Mouse (Mus musculus): ENCODE results near the gene 1110059G10Rik. TPM values are rescaled to one million over a fixed set of nuclear protein-coding genes. Genes with fewer than 3 reads are reported as not detected.

Gene 1110059G10Rik
- polyA plus RNA-seq (2016; fragmentation: Nextera tagmentation; extraction: Ambion mirVana), result 30.0 and 31.0 TPM in 2 replicates

GRCm38 (mm10) chr9:122950643-122951475, at the start of gene 1110059G10Rik, which contains the start of gene Kif15:
Gene 1110059G10Rik (minus strand): TSS chr9:122951000.
Gene Kif15 (plus strand): TSS chr9:122951046.
- peak within 1 kb of the TSS; percentile 60 for H3K27ac ChIP-seq
- no peaks in the 10 kb centered on the region for H3K27me3 ChIP-seq
- H3K9me3 ChIP-seq (replicated peaks), result no peaks in the 10 kb centered on the region
- H3K9ac ChIP-seq, result peak within 1 kb of the TSS; percentile 79
- ATAC-seq (ENCODE audit: low FRiP score), result peak; percentile 97
- H3K36me3 ChIP-seq, result peaks cover 8% of the 10 kb centered on the region
- H3K4me1 ChIP-seq, result peaks cover 12% of the 10 kb centered on the region; the same call in 1 of the 2 replicates
- peak within 1 kb of the TSS; percentile 90 for H3K4me2 ChIP-seq (replicated peaks)
- H3K4me3 ChIP-seq, result peak within 1 kb of the TSS; percentile 87
- under 1% methylated on average over 64 of the region's 64 CpGs for WGBS

- H3K36me3 ChIP-seq, result peaks cover 44% of the 10 kb centered on the region
These were observed 48.4 kb upstream of the 1110059G10Rik start for GRCm38 (mm10) chr9:122999193-122999586.

GRCm38 (mm10) chr9:122998406-122999192, 47.8 kb upstream of the 1110059G10Rik start:
- H3K27ac ChIP-seq, result no peak overlapping the region
- H3K4me1 ChIP-seq, result no peaks in the 10 kb centered on the region
- no peaks in the 10 kb centered on the region for H3K27me3 ChIP-seq
- H3K4me2 ChIP-seq (replicated peaks), result no peak overlapping the region
- H3K9me3 ChIP-seq (replicated peaks), result no peaks in the 10 kb centered on the region
- H3K9ac ChIP-seq, result no peak overlapping the region
- H3K36me3 ChIP-seq, result peaks cover 40% of the 10 kb centered on the region
- WGBS, result 95% methylated on average over 10 of the region's 10 CpGs
- H3K4me3 ChIP-seq, result no peak overlapping the region
- ATAC-seq (ENCODE audit: low FRiP score), result no peak

More at GRCm38 (mm10) chr9:122999193-122999586, 48.4 kb upstream of the 1110059G10Rik start:
- Histone ChIP-seq H3K4me1 (no peaks in the 10 kb centered on the region), H3K27me3 (no peaks in the 10 kb centered on the region), H3K9me3 (replicated peaks) (no peaks in the 10 kb centered on the region), H3K27ac (no peak overlapping the region), H3K4me2 (replicated peaks) (no peak overlapping the region), H3K4me3 (no peak overlapping the region), H3K9ac (no peak overlapping the region)
- 96% methylated on average over 4 of the region's 4 CpGs for WGBS
- no peak for ATAC-seq (ENCODE audit: low FRiP score)

- no peaks in the 10 kb centered on the region for H3K9me3 ChIP-seq (replicated peaks)
- H3K9ac ChIP-seq, result no peak overlapping the region
- no peak for ATAC-seq (ENCODE audit: low FRiP score)
- peaks cover 76% of the 10 kb centered on the region for H3K36me3 ChIP-seq
- H3K4me1 ChIP-seq, result peaks cover under 1% of the 10 kb centered on the region
- WGBS, result 97% methylated on average over 3 of the region's 3 CpGs
- H3K4me2 ChIP-seq (replicated peaks), result no peak overlapping the region
- no peaks in the 10 kb centered on the region for H3K27me3 ChIP-seq
- no peak overlapping the region for H3K4me3 ChIP-seq
- no peak overlapping the region for H3K27ac ChIP-seq
These were observed 21.9 kb downstream of the 1110059G10Rik start for GRCm38 (mm10) chr9:122928915-122929314.

GRCm38 (mm10) chr9:122922936-122923381, 27.8 kb downstream of the 1110059G10Rik start, which contains the start of gene Zfp105:
Gene Zfp105 (plus strand): TSS chr9:122923072.
- peak; percentile 98 for ATAC-seq (ENCODE audit: low FRiP score)
- H3K27me3 ChIP-seq, result peaks cover 7% of the 10 kb centered on the region; the same call in 1 of the 2 replicates
- H3K4me3 ChIP-seq, result peak within 1 kb of the TSS; percentile 87
- peaks cover 33% of the 10 kb centered on the region for H3K36me3 ChIP-seq
- WGBS, result under 1% methylated on average over 43 of the region's 43 CpGs
- no peaks in the 10 kb centered on the region for H3K9me3 ChIP-seq (replicated peaks)
- peak within 1 kb of the TSS; percentile 63 for H3K4me2 ChIP-seq (replicated peaks)
- H3K27ac ChIP-seq, result peak within 1 kb of the TSS; percentile 88
- peak within 1 kb of the TSS; percentile 92 for H3K9ac ChIP-seq
- peaks cover 5% of the 10 kb centered on the region for H3K4me1 ChIP-seq

- Histone ChIP-seq H3K9ac (peak overlapping the region; percentile 92), H3K27ac (no peak overlapping the region), H3K4me1 (peaks cover 5% of the 10 kb centered on the region), H3K9me3 (replicated peaks) (no peaks in the 10 kb centered on the region), H3K4me2 (replicated peaks) (peak overlapping the region; percentile 63), H3K36me3 (peaks cover 28% of the 10 kb centered on the region), H3K4me3 (peak overlapping the region; percentile 87), H3K27me3 (peaks cover 7% of the 10 kb centered on the region; the same call in 1 of the 2 replicates)
- WGBS, result 19% methylated on average over 3 of the region's 3 CpGs
- ATAC-seq (ENCODE audit: low FRiP score), result peak; percentile 70; the same call in 1 of the 2 replicates
These were observed 28.4 kb downstream of the 1110059G10Rik start for GRCm38 (mm10) chr9:122922436-122922835.

GRCm38 (mm10) chr9:122902717-122903535, 47.9 kb downstream of the 1110059G10Rik start:
- H3K27ac ChIP-seq, result peak overlapping the region; percentile 78
- H3K4me2 ChIP-seq (replicated peaks), result peak overlapping the region; percentile 70
- H3K4me3 ChIP-seq, result peak overlapping the region; percentile 54
- H3K4me1 ChIP-seq, result peaks cover 7% of the 10 kb centered on the region
- H3K9ac ChIP-seq, result peak overlapping the region; percentile 73
- no peaks in the 10 kb centered on the region for H3K9me3 ChIP-seq (replicated peaks)
- H3K27me3 ChIP-seq, result no peaks in the 10 kb centered on the region
- ATAC-seq (ENCODE audit: low FRiP score), result peak; percentile 99
- peaks cover 15% of the 10 kb centered on the region for H3K36me3 ChIP-seq
- 14% methylated on average over 32 of the region's 32 CpGs for WGBS

- ATAC-seq (ENCODE audit: low FRiP score), result no peak
These were observed 49.8 kb downstream of the 1110059G10Rik start for GRCm38 (mm10) chr9:122901047-122901446.

More at GRCm38 (mm10) chr9:122901047-122901446, 49.8 kb downstream of the 1110059G10Rik start:
- H3K4me3 ChIP-seq, result no peak overlapping the region
- 92% methylated on average over 2 of the region's 2 CpGs for WGBS
- no peak overlapping the region for H3K27ac ChIP-seq
- H3K4me1 ChIP-seq, result peaks cover 7% of the 10 kb centered on the region
- H3K9ac ChIP-seq, result no peak overlapping the region
- H3K27me3 ChIP-seq, result no peaks in the 10 kb centered on the region
- H3K9me3 ChIP-seq (replicated peaks), result 0 out of 2 replicates have a peak, but pooled peaks cover 4% of the 10 kb centered on the region
- no peak overlapping the region for H3K4me2 ChIP-seq (replicated peaks)
- H3K36me3 ChIP-seq, result peaks cover 14% of the 10 kb centered on the region

Other genes with a start within 250 kb of the 1110059G10Rik start
- gene Topaz1, start 203.7 kb downstream of the 1110059G10Rik start, polyA plus RNA-seq (2016; fragmentation: Nextera tagmentation; extraction: Ambion mirVana), result not detected in 2 replicates
- gene Tcaim, start 145.5 kb downstream of the 1110059G10Rik start, polyA plus RNA-seq (2016; fragmentation: Nextera tagmentation; extraction: Ambion mirVana), result 8.1 and 9.3 TPM in 2 replicates
- 1.1 TPM in 2 replicates for gene Gm35549, start 107.0 kb downstream of the 1110059G10Rik start, polyA plus RNA-seq (2016; fragmentation: Nextera tagmentation; extraction: Ambion mirVana)
- 115 and 120 TPM in 2 replicates for gene Zfp445, start 85.0 kb downstream of the 1110059G10Rik start, polyA plus RNA-seq (2016; fragmentation: Nextera tagmentation; extraction: Ambion mirVana)
- gene Zkscan7, start 65.3 kb downstream of the 1110059G10Rik start, polyA plus RNA-seq (2016; fragmentation: Nextera tagmentation; extraction: Ambion mirVana), result 5.7 and 6.3 TPM in 2 replicates
- 31.1 and 32.0 TPM in 2 replicates for gene Zfp105, start 27.9 kb downstream of the 1110059G10Rik start, polyA plus RNA-seq (2016; fragmentation: Nextera tagmentation; extraction: Ambion mirVana)
- gene Kif15, start within 50 bp of the 1110059G10Rik start, polyA plus RNA-seq (2016; fragmentation: Nextera tagmentation; extraction: Ambion mirVana), result 46.4 and 50.1 TPM in 2 replicates
- gene Tmem42, start 70.3 kb upstream of the 1110059G10Rik start, polyA plus RNA-seq (2016; fragmentation: Nextera tagmentation; extraction: Ambion mirVana), result 17.7 and 19.6 TPM in 2 replicates
- 0.36 and 0.63 TPM in 2 replicates for gene Tgm4, start 83.7 kb upstream of the 1110059G10Rik start, polyA plus RNA-seq (2016; fragmentation: Nextera tagmentation; extraction: Ambion mirVana)
- 81.0 and 82.8 TPM in 2 replicates for gene Zdhhc3, start 162.2 kb upstream of the 1110059G10Rik start, polyA plus RNA-seq (2016; fragmentation: Nextera tagmentation; extraction: Ambion mirVana)
- gene Exosc7, start 162.2 kb upstream of the 1110059G10Rik start, polyA plus RNA-seq (2016; fragmentation: Nextera tagmentation; extraction: Ambion mirVana), result 80.1 and 84.2 TPM in 2 replicates
- gene Clec3b, start 199.9 kb upstream of the 1110059G10Rik start, polyA plus RNA-seq (2016; fragmentation: Nextera tagmentation; extraction: Ambion mirVana), result 0.22 TPM in 1 of 2 replicates, not detected in the other